Mouse (Mus musculus) bone marrow, adult 2 months (tissue): ENCODE results near the gene Mad2l2. TPM values are rescaled to one million over a fixed set of nuclear protein-coding genes. Genes with fewer than 3 reads are reported as not detected.
"Not testable (repeated sequence)": the region's sequence is repeated elsewhere in the genome, so short reads cannot be mapped to it uniquely, and the experiment has no call there.

ENCODE experiments used
- H3K27ac ChIP-seq: fragments of 200-500 bp; 2 replicates; pipeline ENCODE4 v1.5.1; 2012; ENCODE audit warnings: low read depth, mild to moderate bottlenecking, control low read depth, inconsistent platforms, low read length; ENCODE audit not compliant: control insufficient read depth, poor library complexity, insufficient read depth
- H3K4me1 ChIP-seq: fragments of 200-500 bp; 2 replicates; pipeline ENCODE4 v1.6.1; 2011; ENCODE audit warnings: low read length; ENCODE audit not compliant: control insufficient read depth, insufficient read depth
- H3K4me3 ChIP-seq: fragments of 200-500 bp; replicated peaks from 2 replicates; pipeline ENCODE3; 2011; ENCODE audit warnings: mild to moderate bottlenecking, low read depth, low read length, control low read depth; ENCODE audit not compliant: control insufficient read depth
- CTCF ChIP-seq: fragments of 200-500 bp; IDR thresholded peaks from 2 replicates; pipeline ENCODE4 v1.5.1; 2011; ENCODE audit warnings: low read length, control low read depth; ENCODE audit not compliant: control insufficient read depth, insufficient read depth
- POLR2A ChIP-seq: fragments of 200-500 bp; IDR thresholded peaks from 2 replicates; pipeline ENCODE4 v1.6.1; 2011; ENCODE audit warnings: low read depth, mild to moderate bottlenecking, control low read depth, low read length, borderline replicate concordance; ENCODE audit not compliant: control insufficient read depth
- WGBS: fragments of 180-500 bp; shearing (Covaris S2); methylation state at CpG from one replicate; pipeline ENCODE4 v1.1.7; 2018; 5-methylcytosine and 5-hydroxymethylcytosine counted together
- polyA plus RNA-seq: library from polyadenylated mRNA; stranded (reverse); fragments of >200 nt; gene quantifications from 2 replicates; pipeline ENCODE4 v1.2.4, GENCODE M21; 2011; ENCODE audit warnings: low replicate concordance; ENCODE audit not compliant: missing spikeins, insufficient read depth, insufficient read length

Mad2l2 gene
- polyA plus RNA-seq, 1 experiment, result 13.9 TPM

DNA sequence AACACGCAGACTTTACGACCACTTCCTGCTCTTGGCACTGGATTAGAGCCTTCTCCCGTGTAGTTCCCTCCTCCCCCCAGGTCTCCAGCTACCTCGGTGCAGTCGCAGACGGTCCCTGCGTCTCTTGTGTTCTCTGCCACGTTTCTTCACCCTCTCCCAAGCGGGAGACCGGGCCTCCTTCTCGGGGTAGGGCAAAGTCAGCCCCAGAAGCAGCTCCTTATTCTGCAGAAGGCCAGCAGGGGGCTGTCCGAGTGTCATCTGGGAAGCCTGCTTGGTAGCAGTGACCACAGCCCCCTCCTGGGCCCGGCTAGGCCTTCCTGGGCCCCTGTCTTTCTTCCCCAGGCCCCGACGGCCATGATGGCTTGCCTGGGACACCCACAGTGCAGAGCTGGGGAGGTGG lies 14.7 kb upstream of the Mad2l2 start:
- Histone ChIP-seq H3K27ac (no peak overlapping the region), H3K4me3 (no peak overlapping the region), H3K4me1 (no peaks in the 10 kb centered on the region)
- no peak for TF ChIP-seq POLR2A
- peak; percentile 18; the same call in 1 of the 2 replicates for TF ChIP-seq CTCF
- WGBS, result under 1% methylated on average over 15 of the region's 15 CpGs

GRCm38 (mm10) chr4:148116657-148117056 lies 13.5 kb upstream of the Mad2l2 start:
- WGBS, result 73% methylated on average over 4 of the region's 4 CpGs
- TF ChIP-seq POLR2A, result no peak
- peak; percentile 35; the same call in 1 of the 2 replicates for TF ChIP-seq CTCF
- Histone ChIP-seq H3K27ac (no peak overlapping the region), H3K4me3 (no peak overlapping the region), H3K4me1 (no peaks in the 10 kb centered on the region)

- no peak overlapping the region for H3K4me3 ChIP-seq
- H3K4me1 ChIP-seq, result no peaks in the 10 kb centered on the region
- 72% methylated on average over 4 of the region's 4 CpGs for WGBS
- TF ChIP-seq CTCF (no peak), POLR2A (no peak)
- no peak overlapping the region for H3K27ac ChIP-seq
These were observed 12.8 kb upstream of the Mad2l2 start for GRCm38 (mm10) chr4:148117392-148117791.

DNA sequence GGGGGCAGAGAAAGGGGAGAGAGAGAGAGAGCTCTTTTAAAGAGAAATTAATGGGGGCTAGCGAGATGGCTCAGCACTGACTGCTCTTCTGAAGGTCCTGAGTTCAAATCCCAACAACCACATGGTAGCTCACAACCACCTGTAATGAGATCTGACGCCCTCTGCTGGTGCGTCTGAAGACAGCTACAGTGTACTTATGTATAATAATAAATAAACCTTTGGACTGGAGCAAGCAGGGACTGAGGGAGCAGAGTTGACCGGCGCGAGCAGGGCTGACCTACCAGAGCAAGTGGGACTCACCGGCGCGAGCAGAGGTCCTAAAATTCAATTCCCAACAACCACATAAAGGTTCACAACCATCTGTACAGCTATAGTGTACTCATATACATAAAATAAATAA lies 10.6 kb upstream of the Mad2l2 start:
- not testable (repeated sequence) for H3K27ac ChIP-seq, H3K4me1 ChIP-seq, H3K4me3 ChIP-seq
- 80% methylated on average over 9 of the region's 9 CpGs for WGBS

GRCm38 (mm10) chr4:148120555-148120954 lies 9.6 kb upstream of the Mad2l2 start:
- H3K4me3 ChIP-seq, result no peak overlapping the region
- TF ChIP-seq CTCF (no peak), POLR2A (no peak)
- H3K27ac ChIP-seq, result no peak overlapping the region
- H3K4me1 ChIP-seq, result no peaks in the 10 kb centered on the region
- WGBS, result 33% methylated on average over 9 of the region's 9 CpGs

DNA sequence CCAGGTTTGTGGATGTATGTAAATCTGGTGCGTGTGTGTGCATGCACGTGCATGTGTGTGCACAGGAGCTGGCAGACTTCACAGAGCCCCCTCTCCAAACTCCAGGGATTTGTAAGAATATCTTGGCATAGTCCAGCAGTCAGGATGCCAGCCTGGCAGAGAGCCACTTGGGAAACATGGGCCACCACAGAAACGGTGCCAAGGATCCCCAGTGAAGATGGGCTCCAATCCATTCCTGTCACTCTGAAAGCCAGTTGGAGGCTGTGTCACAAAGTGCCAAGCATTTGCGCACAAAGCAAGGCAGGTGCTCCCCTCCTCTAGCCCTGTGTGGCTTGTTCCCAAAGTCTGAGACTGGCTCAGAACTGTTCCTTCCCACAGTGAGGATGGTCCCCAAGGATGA lies 8.8 kb upstream of the Mad2l2 start:
- 78% methylated on average over 4 of the region's 4 CpGs for WGBS
- no peak overlapping the region for H3K4me3 ChIP-seq
- TF ChIP-seq POLR2A (no peak), CTCF (no peak)
- H3K27ac ChIP-seq, result no peak overlapping the region
- H3K4me1 ChIP-seq, result no peaks in the 10 kb centered on the region

- no peak overlapping the region for H3K4me3 ChIP-seq
- TF ChIP-seq POLR2A, result no peak
- TF ChIP-seq CTCF, result no peak
- WGBS, result 55% methylated on average over 6 of the region's 6 CpGs
- H3K4me1 ChIP-seq, result no peaks in the 10 kb centered on the region
- H3K27ac ChIP-seq, result no peak overlapping the region
These were observed 8.0 kb upstream of the Mad2l2 start for GRCm38 (mm10) chr4:148121982-148122693.

DNA sequence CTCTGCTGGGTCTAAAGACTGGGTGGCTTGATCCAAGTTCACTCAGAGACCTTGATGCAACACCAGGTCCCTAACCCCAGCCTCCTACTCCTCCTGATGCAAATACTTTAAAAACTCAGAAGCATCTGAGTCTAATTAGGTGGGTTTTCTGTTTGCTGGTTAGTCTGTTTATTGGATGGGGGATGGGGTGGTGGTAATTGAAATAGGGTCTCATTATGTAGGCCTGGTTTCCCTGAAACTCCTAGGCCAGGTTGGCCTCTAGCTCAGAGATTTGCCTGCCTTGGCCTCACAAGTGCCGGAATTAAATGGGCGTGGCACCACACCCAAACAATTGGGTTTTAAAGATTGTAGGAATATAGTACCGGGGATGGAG lies 7.5 kb upstream of the Mad2l2 start:
- 87% methylated on average over 3 of the region's 3 CpGs for WGBS
- no peaks in the 10 kb centered on the region for H3K4me1 ChIP-seq

GRCm38 (mm10) chr4:148128241-148128640 lies 1.9 kb upstream of the Mad2l2 start:
- no peaks in the 10 kb centered on the region; the same call in 1 of the 2 replicates for H3K4me1 ChIP-seq
- TF ChIP-seq CTCF (no peak), POLR2A (no peak)
- H3K4me3 ChIP-seq, result no peak overlapping the region
- WGBS, result 47% methylated on average over 1 of the region's 1 CpGs
- H3K27ac ChIP-seq, result no peak overlapping the region

More for the DNA sequence above, 7.5 kb upstream of the Mad2l2 start:
- TF ChIP-seq CTCF (no peak), POLR2A (no peak)
- no peak overlapping the region for H3K4me3 ChIP-seq
- H3K27ac ChIP-seq, result no peak overlapping the region
